Mouse (Mus musculus) ES-Bruce4 (cell line): ENCODE measurements around the gene Tnfrsf4.

Experiments
- CTCF ChIP-seq: IDR thresholded peaks from one replicate; pipeline ENCODE4 v1.8.1; 2011; ENCODE audit warnings: low read depth, low read length
- POLR2A ChIP-seq: IDR thresholded peaks from one replicate; pipeline ENCODE4 v1.8.1; 2011; ENCODE audit warnings: low read length; ENCODE audit not compliant: insufficient read depth

DNA sequence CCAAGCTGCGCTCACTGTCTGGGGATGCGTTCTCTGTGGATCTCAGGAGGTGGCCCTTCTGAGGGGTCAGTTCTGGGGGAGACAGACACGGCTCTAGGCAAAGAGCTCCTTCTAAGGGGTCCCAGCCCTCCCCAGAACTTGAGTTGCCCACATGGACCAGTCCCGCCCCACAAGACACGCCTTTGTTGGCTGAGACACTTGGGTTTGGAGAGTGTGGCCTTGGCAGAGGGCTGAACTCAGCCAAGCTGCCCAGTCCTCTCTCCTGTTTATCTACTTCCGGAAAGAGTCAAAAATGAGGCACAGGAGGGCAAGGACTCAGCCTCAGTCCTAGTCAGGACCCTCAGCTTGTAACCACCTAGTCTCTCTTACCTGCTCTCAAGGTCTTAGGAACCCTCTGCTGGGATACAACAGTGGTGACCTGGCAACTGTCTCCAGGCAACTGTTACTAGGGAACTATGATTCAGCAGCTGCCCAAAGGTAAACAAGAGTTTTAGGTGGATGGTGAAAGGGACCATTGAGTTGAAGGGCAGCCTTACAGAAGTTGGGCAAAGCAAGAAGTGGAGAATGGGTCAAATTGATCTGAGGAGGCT is 36.8 kb downstream of the Tnfrsf4 start:
- TF ChIP-seq POLR2A (no peak), CTCF (no peak)
